Mouse (Mus musculus) ES-E14 (cell line): ENCODE measurements around the gene Mapk6.

Experiments used
- CHD2 ChIP-seq: IDR thresholded peaks from 2 replicates; pipeline ENCODE4 v1.6.1; 2014; ENCODE audit warnings: mild to moderate bottlenecking, low read depth, low read length, inconsistent platforms
- ZC3H11A ChIP-seq: IDR thresholded peaks from 2 replicates; pipeline ENCODE4 v1.6.1; 2012; ENCODE audit warnings: low read depth, mild to moderate bottlenecking, inconsistent platforms, low read length, borderline replicate concordance
- ZNF384 ChIP-seq: IDR thresholded peaks from 2 replicates; pipeline ENCODE4 v1.6.1; 2012; ENCODE audit warnings: low read depth, low read length, inconsistent platforms

DNA sequence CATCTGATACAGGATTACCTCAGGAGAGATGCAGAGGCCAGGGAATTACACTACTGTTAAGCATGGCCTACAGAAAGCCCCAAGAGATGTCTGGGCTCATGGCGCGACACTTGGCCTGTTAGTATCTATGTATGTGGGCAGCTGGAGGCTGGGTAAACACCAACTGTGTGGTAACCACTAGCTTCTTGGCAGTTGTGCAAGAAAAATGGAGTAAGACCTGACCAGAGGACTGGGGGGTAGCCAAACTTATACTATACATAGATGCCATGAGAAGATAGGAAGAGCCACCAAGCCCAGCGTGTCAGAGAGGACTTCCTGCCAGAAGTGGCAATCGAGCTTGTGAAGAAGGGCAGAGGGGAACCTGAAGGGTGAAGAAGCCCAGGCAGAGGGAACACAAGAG is 47.6 kb downstream of the Mapk6 start:
- no peak for TF ChIP-seq ZC3H11A
- TF ChIP-seq ZNF384: no peak
- TF ChIP-seq CHD2: no peak
